Mouse (Mus musculus) lung, postnatal 0 days (tissue): ENCODE results near the gene Dusp12. TPM values are rescaled to one million over a fixed set of nuclear protein-coding genes. Genes with fewer than 3 reads are reported as not detected.
A peak's percentile ranks its signal among the peaks of the same experiment; 100 is the strongest.

ENCODE experiments used
- ATAC-seq: fragments of 200-750 bp; cut with Nextera tagmentation; 2 replicates; pipeline ENCODE4 v1.8.0; 2017; ENCODE audit warnings: moderate library complexity
- DNase-seq: peaks from one replicate; pipeline ENCODE4 v3.0.0-alpha.2; 2016; ENCODE audit warnings: low spot score
- H3K27ac ChIP-seq: fragments of 300-500 bp; sonication (generic); 2 replicates; pipeline ENCODE4 v1.5.1; 2014; ENCODE audit warnings: antibody characterized with exemption, mild to moderate bottlenecking, low read length, mixed read lengths
- H3K27me3 ChIP-seq: fragments of 300-500 bp; sonication (generic); replicated peaks from 2 replicates; pipeline ENCODE4 v1.6.1; 2014; ENCODE audit warnings: low read length, mixed read lengths; ENCODE audit not compliant: insufficient read depth
- H3K36me3 ChIP-seq: fragments of 300-500 bp; sonication (generic); 2 replicates; pipeline ENCODE4 v1.6.1; 2014; ENCODE audit warnings: low read length, mixed read lengths; ENCODE audit not compliant: insufficient read depth
- H3K4me1 ChIP-seq: fragments of 300-500 bp; sonication (generic); 2 replicates; pipeline ENCODE4 v1.6.1; 2014; ENCODE audit warnings: antibody characterized with exemption, low read depth, low read length, mixed read lengths; ENCODE audit not compliant: insufficient read depth
- H3K4me2 ChIP-seq: fragments of 300-500 bp; sonication (generic); replicated peaks from 2 replicates; pipeline ENCODE4 v1.6.1; 2014; ENCODE audit warnings: low read depth, mild to moderate bottlenecking, low read length, moderate library complexity, mixed read lengths
- H3K4me3 ChIP-seq: fragments of 300-500 bp; sonication (generic); 2 replicates; pipeline ENCODE4 v1.5.1; 2014; ENCODE audit warnings: low read depth, low read length
- H3K9ac ChIP-seq: fragments of 300-500 bp; sonication (generic); replicated peaks from 2 replicates; pipeline ENCODE4 v1.6.1; 2014; ENCODE audit warnings: low read depth, mild to moderate bottlenecking
- H3K9me3 ChIP-seq: fragments of 300-500 bp; sonication (generic); 2 replicates; pipeline ENCODE4 v1.6.1; 2016; ENCODE audit warnings: low read length, mixed read lengths
- CTCF ChIP-seq: IDR thresholded peaks from 2 replicates; pipeline ENCODE4 v1.5.1; 2016; ENCODE audit warnings: antibody characterized with exemption, mild to moderate bottlenecking
- EP300 ChIP-seq: IDR thresholded peaks from 2 replicates; pipeline ENCODE4 v1.6.1; 2016; ENCODE audit warnings: antibody characterized with exemption, mild to moderate bottlenecking, control low read depth
- WGBS: fragments of 180-500 bp; shearing (Covaris S2); extraction: QIAGEN DNeasy Blood & Tissue Kit; methylation state at CpG from one replicate; pipeline ENCODE4 v1.1.7; 2014; 5-methylcytosine and 5-hydroxymethylcytosine counted together
- polyA plus RNA-seq: library from polyadenylated mRNA; unstranded; fragments of >200 nt; fragmentation: Nextera tagmentation; extraction: Ambion mirVana; gene quantifications from 2 replicates; pipeline ENCODE4 v1.2.1, GENCODE M21; 2015

Gene Dusp12
- polyA plus RNA-seq, 1 experiment from 2014 or later: 22.5 TPM

GRCm38 (mm10) chr1:170928467-170928866 is 43.1 kb upstream of the Dusp12 start:
- Histone ChIP-seq H3K27ac (no peak overlapping the region), H3K4me1 (no peaks in the 10 kb centered on the region), H3K4me2 (no peak overlapping the region), H3K9ac (no peak overlapping the region), H3K36me3 (no peaks in the 10 kb centered on the region), H3K27me3 (no peaks in the 10 kb centered on the region), H3K9me3 (no peaks in the 10 kb centered on the region), H3K4me3 (no peak overlapping the region)
- TF ChIP-seq CTCF (no peak), EP300 (no peak)
- ATAC-seq: no peak
- no peak for DNase-seq
- 62% methylated on average over 2 of the region's 2 CpGs for WGBS

GRCm38 (mm10) chr1:170927378-170927777 is 42.0 kb upstream of the Dusp12 start, which contains the start of gene Fcrla:
Fcrla (minus strand) TSS chr1:170927583.
- Histone ChIP-seq H3K27me3 (no peaks in the 10 kb centered on the region), H3K36me3 (no peaks in the 10 kb centered on the region), H3K4me2 (no peak within 1 kb of the TSS), H3K4me3 (no peak within 1 kb of the TSS), H3K27ac (no peak within 1 kb of the TSS), H3K4me1 (no peaks in the 10 kb centered on the region), H3K9ac (no peak within 1 kb of the TSS), H3K9me3 (no peaks in the 10 kb centered on the region)
- TF ChIP-seq CTCF: no peak
- no peak for TF ChIP-seq EP300
- WGBS: 73% methylated on average over 3 of the region's 3 CpGs
- ATAC-seq: no peak
- no peak for DNase-seq

- Histone ChIP-seq H3K9ac (no peak overlapping the region), H3K4me1 (no peaks in the 10 kb centered on the region), H3K9me3 (no peaks in the 10 kb centered on the region), H3K4me3 (no peak overlapping the region), H3K27me3 (no peaks in the 10 kb centered on the region), H3K27ac (no peak overlapping the region), H3K4me2 (no peak overlapping the region), H3K36me3 (no peaks in the 10 kb centered on the region)
- no peak for ATAC-seq
- WGBS: 32% methylated on average over 6 of the region's 6 CpGs
- DNase-seq: no peak
- TF ChIP-seq EP300 (no peak), CTCF (no peak)
These were observed 41.6 kb upstream of the Dusp12 start for GRCm38 (mm10) chr1:170926941-170927340.

GRCm38 (mm10) chr1:170924485-170924884 is 39.1 kb upstream of the Dusp12 start:
- no peaks in the 10 kb centered on the region for H3K36me3 ChIP-seq
- no peaks in the 10 kb centered on the region for H3K9me3 ChIP-seq
- TF ChIP-seq EP300 (no peak), CTCF (no peak)
- H3K4me1 ChIP-seq: no peaks in the 10 kb centered on the region
- WGBS: 54% methylated on average over 6 of the region's 6 CpGs
- no peak overlapping the region for H3K4me2 ChIP-seq
- H3K27ac ChIP-seq: no peak overlapping the region
- DNase-seq: peak; percentile 44
- no peak overlapping the region for H3K9ac ChIP-seq
- no peak for ATAC-seq
- no peak overlapping the region for H3K4me3 ChIP-seq
- H3K27me3 ChIP-seq: no peaks in the 10 kb centered on the region

- Histone ChIP-seq H3K27me3 (no peaks in the 10 kb centered on the region), H3K9ac (no peak overlapping the region), H3K4me2 (no peak overlapping the region), H3K9me3 (no peaks in the 10 kb centered on the region), H3K27ac (no peak overlapping the region), H3K36me3 (no peaks in the 10 kb centered on the region), H3K4me1 (no peaks in the 10 kb centered on the region), H3K4me3 (no peak overlapping the region)
- ATAC-seq: no peak
- TF ChIP-seq EP300 (no peak), CTCF (no peak)
- no peak for DNase-seq
- WGBS: 83% methylated on average over 8 of the region's 8 CpGs
These were observed 34.0 kb upstream of the Dusp12 start for GRCm38 (mm10) chr1:170919308-170919707.

- H3K9ac ChIP-seq: no peak overlapping the region
- H3K27me3 ChIP-seq: no peaks in the 10 kb centered on the region; the same call in 1 of the 2 replicates
- no peak overlapping the region for H3K27ac ChIP-seq
- ATAC-seq (no peak), DNase-seq (no peak)
- TF ChIP-seq CTCF (no peak), EP300 (no peak)
- no peaks in the 10 kb centered on the region for H3K36me3 ChIP-seq
- 41% methylated on average over 5 of the region's 5 CpGs for whole genome bisulfite sequencing
- H3K4me2 ChIP-seq: no peak overlapping the region
- no peak overlapping the region for H3K4me3 ChIP-seq
- H3K9me3 ChIP-seq: no peaks in the 10 kb centered on the region
- no peaks in the 10 kb centered on the region for H3K4me1 ChIP-seq
These were observed 30.3 kb upstream of the Dusp12 start for GRCm38 (mm10) chr1:170915657-170916056.
